In genomic region chr12:54830574-54830973, GRCm38 (mm10) we compare ENCODE assay signal across 9 mouse cellular contexts. TPM values are rescaled to one million over a fixed set of nuclear protein-coding genes. Genes with fewer than 3 reads are reported as not detected.
DNase-seq lines count a peak whose midpoint lies in the region; ATAC-seq lines count a peak whose summit lies in the region.
"Had no signal": no experiment of that assay in that cellular context is flagged by ENCODE, and none has a peak within 500 bp of the region (broad histone marks: within the 10 kb centered on the region; RNA-seq: fewer than 3 reads in every experiment).

No protein-coding gene starts in this region.

- H3K27me3 ChIP-seq in heart, embryonic 15.5 days = no peaks in the 10 kb centered on the region
- H3K27me3 ChIP-seq in liver, embryonic 16.5 days (ENCODE audit: control insufficient read depth, insufficient read depth, low read depth, low read length) = no peaks in the 10 kb centered on the region
- no peaks in the 10 kb centered on the region for H3K27me3 ChIP-seq in neural tube, embryonic 14.5 days (ENCODE audit: control insufficient read depth, insufficient read depth, low read length)

- peak; percentile 86 for ATAC-seq in erythroblast, adult 5-6 weeks (replicated peaks; ENCODE audit: low FRiP score, poor library complexity, severe bottlenecking)
- peak; percentile 67; the same call in 1 of the 2 replicates for ATAC-seq in heart, embryonic 15.5 days (replicated peaks; ENCODE audit: insufficient number of reproducible peaks, insufficient read depth, low FRiP score, low read depth)
- peak; percentile 47; the same call in 1 of the 2 replicates for ATAC-seq in liver, embryonic 16.5 days (ENCODE audit: low read depth)
- peak; percentile 89 for ATAC-seq in neural tube, embryonic 14.5 days (ENCODE audit: low read depth)

- H3K9ac ChIP-seq in heart, embryonic 15.5 days = no peak overlapping the region
- H3K9ac ChIP-seq in liver, embryonic 16.5 days (ENCODE audit: low read depth, low read length) = no peak overlapping the region
- no peak overlapping the region for H3K9ac ChIP-seq in neural tube, embryonic 14.5 days (replicated peaks; ENCODE audit: low read depth, low read length)

- H3K36me3 ChIP-seq in heart, embryonic 15.5 days = no peaks in the 10 kb centered on the region
- H3K36me3 ChIP-seq in liver, embryonic 16.5 days (ENCODE audit: control insufficient read depth, insufficient read depth) = no peaks in the 10 kb centered on the region
- no peaks in the 10 kb centered on the region for H3K36me3 ChIP-seq in neural tube, embryonic 14.5 days (ENCODE audit: control insufficient read depth, insufficient read depth, low read length)

- H3K4me1 ChIP-seq in heart, embryonic 15.5 days (replicated peaks) = peaks cover 17% of the 10 kb centered on the region
- H3K4me1 ChIP-seq in liver, embryonic 16.5 days (ENCODE audit: control insufficient read depth, low read depth, low read length) = peaks cover 3% of the 10 kb centered on the region; the same call in 1 of the 2 replicates
- no peaks in the 10 kb centered on the region for H3K4me1 ChIP-seq in neural tube, embryonic 14.5 days (ENCODE audit: control insufficient read depth, insufficient read depth, low read length)

- H3K9me3 ChIP-seq in heart, embryonic 15.5 days (replicated peaks) = no peaks in the 10 kb centered on the region
- no peaks in the 10 kb centered on the region for H3K9me3 ChIP-seq in liver, embryonic 16.5 days (replicated peaks; ENCODE audit: control insufficient read depth, low read length)
- H3K9me3 ChIP-seq in neural tube, embryonic 14.5 days (ENCODE audit: control insufficient read depth, low read length) = no peaks in the 10 kb centered on the region

- H3K4me2 ChIP-seq in heart, embryonic 15.5 days = no peak overlapping the region
- H3K4me2 ChIP-seq in liver, embryonic 16.5 days (ENCODE audit: low read depth, low read length) = no peak overlapping the region
- no peak overlapping the region for H3K4me2 ChIP-seq in neural tube, embryonic 14.5 days (ENCODE audit: low read depth, low read length)

- no peak overlapping the region for H3K4me3 ChIP-seq in heart, embryonic 15.5 days
- no peak overlapping the region for H3K4me3 ChIP-seq in liver, embryonic 16.5 days (ENCODE audit: low read depth, low read length)
- no peak overlapping the region for H3K4me3 ChIP-seq in neural tube, embryonic 14.5 days (ENCODE audit: low read depth, low read length)
- H3K4me3 ChIP-seq: erythroblast, embryonic 14.5 days had no signal

- 6% methylated on average over 6 of the region's 6 CpGs for WGBS in heart, embryonic 15.5 days
- 9% methylated on average over 6 of the region's 6 CpGs for WGBS in liver, embryonic 16.5 days (ENCODE audit: insufficient replicate concordance)
- 20% methylated on average over 6 of the region's 6 CpGs for WGBS in neural tube, embryonic 14.5 days

- H3K27ac ChIP-seq in heart, embryonic 15.5 days = no peak overlapping the region
- no peak overlapping the region for H3K27ac ChIP-seq in liver, embryonic 16.5 days (ENCODE audit: low read length)
- no peak overlapping the region for H3K27ac ChIP-seq in neural tube, embryonic 14.5 days (ENCODE audit: low read depth, low read length)

- peak; percentile 93 for DNase-seq in CD4-positive, CD25-positive, alpha-beta regulatory T cell, adult 2 months (ENCODE audit: low read depth, low spot score)
- DNase-seq in brain, adult 2 months (ENCODE audit: low read depth, low spot score) = peak; percentile 93
- DNase-seq in kidney, postnatal 36 days = peak; percentile 78 to 92
- peak; percentile 87 for DNase-seq in testis, postnatal 10 days (ENCODE audit: low spot score)

RNA-seq across cellular contexts. Expression of gene Cfl2, which starts 32.1 kb away (rescaled TPM):
- 9.2 and 12.9 TPM in 2 replicates for total RNA-seq in erythroblast, adult 5-6 weeks (2015; ENCODE audit: low replicate concordance)
- 8.2 and 8.5 TPM in 2 replicates for total RNA-seq in erythroblast, adult 5-6 weeks (2017; ENCODE audit: low replicate concordance)
- 379 and 432 TPM in 2 replicates for polyA plus RNA-seq in heart, embryonic 15.5 days (2015; fragmentation: Nextera tagmentation; extraction: Ambion mirVana)
- polyA plus RNA-seq in liver, embryonic 16.5 days (2015; fragmentation: Nextera tagmentation; extraction: Ambion mirVana) = 38.0 and 43.2 TPM in 2 replicates
- polyA plus RNA-seq in neural tube, embryonic 14.5 days (2014; fragmentation: Nextera tagmentation; extraction: Ambion mirVana) = 353 and 356 TPM in 2 replicates

RNA-seq across cellular contexts. Expression of gene Snx6, which starts 35.1 kb away (rescaled TPM):
- 21.1 and 35.1 TPM in 2 replicates for total RNA-seq in erythroblast, adult 5-6 weeks (2015; ENCODE audit: low replicate concordance)
- total RNA-seq in erythroblast, adult 5-6 weeks (2017; ENCODE audit: low replicate concordance) = 17.7 and 24.2 TPM in 2 replicates
- polyA plus RNA-seq in heart, embryonic 15.5 days (2015; fragmentation: Nextera tagmentation; extraction: Ambion mirVana) = 96.4 and 116 TPM in 2 replicates
- 45.3 and 45.4 TPM in 2 replicates for polyA plus RNA-seq in liver, embryonic 16.5 days (2015; fragmentation: Nextera tagmentation; extraction: Ambion mirVana)
- polyA plus RNA-seq in neural tube, embryonic 14.5 days (2014; fragmentation: Nextera tagmentation; extraction: Ambion mirVana) = 130 and 174 TPM in 2 replicates
